Mouse (Mus musculus) retina, postnatal 1 day (tissue): ENCODE measurements around the gene Krt79.

Source experiments
- DNase-seq: peaks from one replicate; pipeline ENCODE4 v3.0.0-alpha.2; 2012

The Krt79 gene

GRCm38 (mm10) chr15:101940274-101940829, at the start of gene Krt79:
Krt79 (minus strand) TSS chr15:101940324.
- DNase-seq, result no peak

- no peak for DNase-seq
Observed at GRCm38 (mm10) chr15:101988714-101989113, 48.6 kb upstream of the Krt79 start.

GRCm38 (mm10) chr15:101988119-101988518, 48.0 kb upstream of the Krt79 start:
- peak; percentile 85 for DNase-seq

- DNase-seq, result no peak
Observed at GRCm38 (mm10) chr15:101984746-101985145, 44.6 kb upstream of the Krt79 start.

GRCm38 (mm10) chr15:101983949-101984601, 44.0 kb upstream of the Krt79 start:
- DNase-seq, result peak; percentile 96

- DNase-seq, result no peak
Observed at GRCm38 (mm10) chr15:101983315-101983948, 43.3 kb upstream of the Krt79 start.

GRCm38 (mm10) chr15:101980849-101981248, 40.7 kb upstream of the Krt79 start:
- DNase-seq, result no peak

GRCm38 (mm10) chr15:101977043-101977726, 37.1 kb upstream of the Krt79 start:
- DNase-seq, result peak; percentile 92

GRCm38 (mm10) chr15:101976641-101977040, 36.5 kb upstream of the Krt79 start:
- DNase-seq, result no peak

- DNase-seq, result no peak
Observed at GRCm38 (mm10) chr15:101976023-101976422, 35.9 kb upstream of the Krt79 start.

- peak; percentile 17 for DNase-seq
Observed at GRCm38 (mm10) chr15:101974083-101974845, 34.1 kb upstream of the Krt79 start.

- peak; percentile 95 for DNase-seq
Observed at GRCm38 (mm10) chr15:101973414-101974077, 33.4 kb upstream of the Krt79 start.

GRCm38 (mm10) chr15:101970536-101970935, 30.4 kb upstream of the Krt79 start:
- peak; percentile 80 for DNase-seq

- DNase-seq, result no peak
Observed at GRCm38 (mm10) chr15:101966808-101967207, 26.7 kb upstream of the Krt79 start.

GRCm38 (mm10) chr15:101958891-101959290, 18.8 kb upstream of the Krt79 start:
- no peak for DNase-seq

- DNase-seq, result no peak
Observed at GRCm38 (mm10) chr15:101954187-101954586, 14.1 kb upstream of the Krt79 start, which contains the start of gene Krt78. Krt78 (minus strand) TSS chr15:101954287.

- no peak for DNase-seq
Observed at GRCm38 (mm10) chr15:101952733-101953474, 12.8 kb upstream of the Krt79 start.

- no peak for DNase-seq
Observed at GRCm38 (mm10) chr15:101945430-101945829, 5.3 kb upstream of the Krt79 start.

GRCm38 (mm10) chr15:101941948-101942347, 1.8 kb upstream of the Krt79 start:
- DNase-seq, result no peak

GRCm38 (mm10) chr15:101938600-101939308, 1.4 kb downstream of the Krt79 start:
- DNase-seq, result no peak

- no peak for DNase-seq
Observed at GRCm38 (mm10) chr15:101933024-101933423, 7.1 kb downstream of the Krt79 start.
